Mouse (Mus musculus) lung, postnatal 0 days (tissue): ENCODE measurements around the gene Gm37240.

Experiments used
- CTCF ChIP-seq: IDR thresholded peaks from 2 replicates; pipeline ENCODE4 v1.5.1; 2016; ENCODE audit warnings: antibody characterized with exemption, mild to moderate bottlenecking
- EP300 ChIP-seq: IDR thresholded peaks from 2 replicates; pipeline ENCODE4 v1.6.1; 2016; ENCODE audit warnings: antibody characterized with exemption, mild to moderate bottlenecking, control low read depth

- no peak for TF ChIP-seq CTCF
- no peak for TF ChIP-seq EP300
These were observed 31.4 kb downstream of the Gm37240 start for GRCm38 (mm10) chr3:85855947-85856346.
